Mouse (Mus musculus): Measurements from ENCODE around the gene Spats2l. TPM values are rescaled to one million over a fixed set of nuclear protein-coding genes. Genes with fewer than 3 reads are reported as not detected.

Spats2l gene
- polyA plus RNA-seq, 1 experiment, result 11.9 TPM

DNA sequence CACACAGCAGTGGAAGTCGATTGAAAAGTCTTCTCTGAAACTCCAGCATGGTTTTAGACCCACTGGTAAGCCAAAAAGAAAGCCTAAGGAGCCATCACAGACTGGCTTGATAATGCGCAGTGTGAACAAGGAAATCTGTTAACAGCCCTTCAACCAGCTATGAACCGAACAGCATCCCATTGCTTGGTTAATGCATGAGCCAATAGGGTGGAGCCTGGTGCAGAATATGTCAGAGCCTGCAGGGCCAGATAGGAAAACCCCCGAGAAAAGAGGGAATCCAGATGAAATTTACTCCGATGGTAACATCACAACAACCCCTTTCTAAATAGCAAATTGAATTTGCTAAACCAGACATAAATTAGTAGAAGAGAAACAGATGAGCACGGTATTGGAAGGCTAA, 101.1 kb downstream of the Spats2l start:
- Histone ChIP-seq H3K4me1 (ENCODE audit: control insufficient read depth, insufficient read depth, low read length) (no peaks in the 10 kb centered on the region), H3K4me3 (replicated peaks; ENCODE audit: insufficient read depth, low read depth, low read length) (no peak overlapping the region), H3K27ac (ENCODE audit: insufficient read depth, low read length) (no peak overlapping the region), H3K27me3 (ENCODE audit: control insufficient read depth, insufficient read depth, low read length) (no peaks in the 10 kb centered on the region)
- DNase-seq, result no peak
- TF ChIP-seq POLR2A (IDR thresholded peaks at IDR 0.05; ENCODE audit: borderline replicate concordance, insufficient read depth, low read length), result no peak
- no peak for TF ChIP-seq CTCF (IDR thresholded peaks at IDR 0.05; ENCODE audit: borderline replicate concordance, insufficient read depth, low read depth, low read length)
- WGBS, result 20% methylated on average over 6 of the region's 6 CpGs

DNA sequence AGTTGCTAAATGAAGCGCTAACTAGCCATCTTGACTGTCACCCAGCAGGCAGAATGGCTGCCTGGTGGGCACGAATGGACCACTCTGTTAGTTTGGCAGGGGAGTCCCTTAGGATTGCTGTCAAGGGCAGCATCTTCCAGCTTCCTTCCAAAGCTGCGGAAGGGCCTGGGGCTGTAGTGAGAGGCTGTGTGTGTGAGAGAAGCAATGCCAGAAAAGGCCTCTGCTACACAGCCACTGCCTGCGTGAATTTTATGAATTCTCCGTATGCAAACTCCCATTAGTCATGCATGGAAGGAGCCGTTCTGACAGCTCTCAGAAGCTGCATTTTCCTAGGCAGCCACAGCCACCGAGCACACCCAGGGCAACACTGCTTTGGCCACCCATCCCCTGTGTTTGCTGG, 101.5 kb downstream of the Spats2l start:
- no peak overlapping the region for H3K27ac ChIP-seq (ENCODE audit: insufficient read depth, low read length)
- 11% methylated on average over 7 of the region's 7 CpGs for WGBS

GRCm38 (mm10) chr1:57878957-57879356, 105.0 kb downstream of the Spats2l start:
- 92% methylated on average over 6 of the region's 6 CpGs for WGBS
- H3K4me1 ChIP-seq (ENCODE audit: control insufficient read depth, insufficient read depth, low read length), result no peaks in the 10 kb centered on the region
- H3K27ac ChIP-seq (ENCODE audit: insufficient read depth, low read length), result no peak overlapping the region
- TF ChIP-seq POLR2A (IDR thresholded peaks at IDR 0.05; ENCODE audit: borderline replicate concordance, insufficient read depth, low read length) (no peak), CTCF (IDR thresholded peaks at IDR 0.05; ENCODE audit: borderline replicate concordance, insufficient read depth, low read depth, low read length) (no peak)
- no peak for DNase-seq
- no peaks in the 10 kb centered on the region for H3K27me3 ChIP-seq (ENCODE audit: control insufficient read depth, insufficient read depth, low read length)
- H3K4me3 ChIP-seq (replicated peaks; ENCODE audit: insufficient read depth, low read depth, low read length), result no peak overlapping the region

More for the DNA sequence above, 101.5 kb downstream of the Spats2l start:
- H3K27me3 ChIP-seq (ENCODE audit: control insufficient read depth, insufficient read depth, low read length), result no peaks in the 10 kb centered on the region
- H3K4me1 ChIP-seq (ENCODE audit: control insufficient read depth, insufficient read depth, low read length), result no peaks in the 10 kb centered on the region
- H3K4me3 ChIP-seq (replicated peaks; ENCODE audit: insufficient read depth, low read depth, low read length), result no peak overlapping the region
- TF ChIP-seq POLR2A (IDR thresholded peaks at IDR 0.05; ENCODE audit: borderline replicate concordance, insufficient read depth, low read length) (no peak), CTCF (IDR thresholded peaks at IDR 0.05; ENCODE audit: borderline replicate concordance, insufficient read depth, low read depth, low read length) (no peak)
- DNase-seq, result peak in 1 of 2 experiments; percentile 2

GRCm38 (mm10) chr1:57884867-57885266, 110.9 kb downstream of the Spats2l start:
- Histone ChIP-seq H3K27me3 (ENCODE audit: control insufficient read depth, insufficient read depth, low read length) (no peaks in the 10 kb centered on the region), H3K4me1 (ENCODE audit: control insufficient read depth, insufficient read depth, low read length) (no peaks in the 10 kb centered on the region), H3K27ac (ENCODE audit: insufficient read depth, low read length) (no peak overlapping the region), H3K4me3 (replicated peaks; ENCODE audit: insufficient read depth, low read depth, low read length) (no peak overlapping the region)
- peak in 1 of 2 experiments; percentile 16 for DNase-seq
- WGBS, result 7% methylated on average over 2 of the region's 2 CpGs
- TF ChIP-seq CTCF (IDR thresholded peaks at IDR 0.05; ENCODE audit: borderline replicate concordance, insufficient read depth, low read depth, low read length) (no peak), POLR2A (IDR thresholded peaks at IDR 0.05; ENCODE audit: borderline replicate concordance, insufficient read depth, low read length) (no peak)

DNA sequence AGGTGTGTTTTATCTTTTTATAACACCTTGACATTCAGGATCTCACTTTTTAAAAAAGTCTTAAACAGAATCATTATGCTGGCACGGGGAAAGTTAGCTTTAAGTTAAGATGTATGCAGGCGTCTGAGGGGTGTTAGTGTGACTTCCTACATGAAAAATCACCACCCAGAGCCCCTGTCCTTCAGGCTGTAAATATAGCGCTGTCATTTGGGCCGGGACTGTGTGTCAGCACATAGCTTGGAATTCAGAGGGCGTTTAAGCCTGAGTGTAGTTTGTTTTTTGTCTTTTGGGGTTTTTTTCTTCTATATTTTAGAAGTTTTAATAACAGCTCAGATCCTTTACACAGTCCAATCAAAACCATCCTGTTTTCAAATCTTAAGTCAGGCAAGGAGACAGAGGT, 115.8 kb downstream of the Spats2l start:
- WGBS, result 73% methylated on average over 5 of the region's 5 CpGs
- TF ChIP-seq CTCF (IDR thresholded peaks at IDR 0.05; ENCODE audit: borderline replicate concordance, insufficient read depth, low read depth, low read length), result no peak
- TF ChIP-seq POLR2A (IDR thresholded peaks at IDR 0.05; ENCODE audit: borderline replicate concordance, insufficient read depth, low read length), result no peak
- Histone ChIP-seq H3K4me3 (replicated peaks; ENCODE audit: insufficient read depth, low read depth, low read length) (no peak overlapping the region), H3K4me1 (ENCODE audit: control insufficient read depth, insufficient read depth, low read length) (no peaks in the 10 kb centered on the region), H3K27ac (ENCODE audit: insufficient read depth, low read length) (no peak overlapping the region), H3K27me3 (ENCODE audit: control insufficient read depth, insufficient read depth, low read length) (no peaks in the 10 kb centered on the region)
- DNase-seq, result no peak

GRCm38 (mm10) chr1:57890259-57890902, 116.4 kb downstream of the Spats2l start:
- TF ChIP-seq POLR2A (IDR thresholded peaks at IDR 0.05; ENCODE audit: borderline replicate concordance, insufficient read depth, low read length), result no peak
- no peak for TF ChIP-seq CTCF (IDR thresholded peaks at IDR 0.05; ENCODE audit: borderline replicate concordance, insufficient read depth, low read depth, low read length)
- no peak for DNase-seq
- H3K27me3 ChIP-seq (ENCODE audit: control insufficient read depth, insufficient read depth, low read length), result no peaks in the 10 kb centered on the region
- no peak overlapping the region for H3K27ac ChIP-seq (ENCODE audit: insufficient read depth, low read length)
- H3K4me3 ChIP-seq (replicated peaks; ENCODE audit: insufficient read depth, low read depth, low read length), result no peak overlapping the region
- 35% methylated on average over 5 of the region's 5 CpGs for WGBS
- no peaks in the 10 kb centered on the region for H3K4me1 ChIP-seq (ENCODE audit: control insufficient read depth, insufficient read depth, low read length)

DNA sequence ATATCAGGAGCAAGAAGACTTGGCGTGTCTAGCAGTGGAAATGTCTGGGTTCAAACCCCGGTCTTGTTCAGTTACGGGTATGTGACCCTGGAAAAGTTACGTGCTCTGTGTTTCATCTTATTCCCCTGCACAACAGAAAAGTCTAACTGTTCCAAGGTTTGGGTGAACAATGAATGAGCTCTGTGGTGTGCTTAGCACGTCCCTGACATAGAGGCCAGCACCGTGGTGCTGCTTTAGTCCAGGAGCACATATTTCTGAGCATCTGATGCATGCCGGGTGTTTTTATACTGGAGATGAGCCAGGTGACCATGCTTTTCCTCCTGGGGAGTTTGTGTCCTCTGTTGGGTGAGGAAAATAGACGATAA, 116.9 kb downstream of the Spats2l start:
- Histone ChIP-seq H3K4me3 (replicated peaks; ENCODE audit: insufficient read depth, low read depth, low read length) (no peak overlapping the region), H3K27me3 (ENCODE audit: control insufficient read depth, insufficient read depth, low read length) (no peaks in the 10 kb centered on the region), H3K4me1 (ENCODE audit: control insufficient read depth, insufficient read depth, low read length) (no peaks in the 10 kb centered on the region), H3K27ac (ENCODE audit: insufficient read depth, low read length) (no peak overlapping the region)
- no peak for DNase-seq
- TF ChIP-seq POLR2A (IDR thresholded peaks at IDR 0.05; ENCODE audit: borderline replicate concordance, insufficient read depth, low read length), result no peak
- no peak for TF ChIP-seq CTCF (IDR thresholded peaks at IDR 0.05; ENCODE audit: borderline replicate concordance, insufficient read depth, low read depth, low read length)
- 38% methylated on average over 8 of the region's 8 CpGs for WGBS

GRCm38 (mm10) chr1:57901494-57901893, 127.5 kb downstream of the Spats2l start:
- Histone ChIP-seq H3K4me1 (ENCODE audit: control insufficient read depth, insufficient read depth, low read length) (no peaks in the 10 kb centered on the region; the same call in 1 of the 2 replicates), H3K27me3 (ENCODE audit: control insufficient read depth, insufficient read depth, low read length) (no peaks in the 10 kb centered on the region), H3K4me3 (replicated peaks; ENCODE audit: insufficient read depth, low read depth, low read length) (no peak overlapping the region), H3K27ac (ENCODE audit: insufficient read depth, low read length) (no peak overlapping the region)
- DNase-seq, result peak in 1 of 2 experiments; percentile 15
- WGBS, result 34% methylated on average over 3 of the region's 3 CpGs
- no peak for TF ChIP-seq CTCF (IDR thresholded peaks at IDR 0.05; ENCODE audit: borderline replicate concordance, insufficient read depth, low read depth, low read length)
- TF ChIP-seq POLR2A (IDR thresholded peaks at IDR 0.05; ENCODE audit: borderline replicate concordance, insufficient read depth, low read length), result no peak

Data from cerebellum, adult 2 months (tissue).